Mouse (Mus musculus) embryo, embryonic 9.5 days (tissue): ENCODE measurements at regions not wholly inside any gene's neighbourhood (a gene's known extent, or its start where the extent isn't known, plus 50 kb on each side); places are given as distances from the start of the nearest gene placed in this dataset.
"Not testable (repeated sequence)": the region's sequence is repeated elsewhere in the genome, so short reads cannot be mapped to it uniquely, and the experiment has no call there.

Source experiments
- DNase-seq: peaks from one replicate; pipeline ENCODE4 v3.0.0-alpha.2; 2017; ENCODE audit errors: extremely low spot score

DNA sequence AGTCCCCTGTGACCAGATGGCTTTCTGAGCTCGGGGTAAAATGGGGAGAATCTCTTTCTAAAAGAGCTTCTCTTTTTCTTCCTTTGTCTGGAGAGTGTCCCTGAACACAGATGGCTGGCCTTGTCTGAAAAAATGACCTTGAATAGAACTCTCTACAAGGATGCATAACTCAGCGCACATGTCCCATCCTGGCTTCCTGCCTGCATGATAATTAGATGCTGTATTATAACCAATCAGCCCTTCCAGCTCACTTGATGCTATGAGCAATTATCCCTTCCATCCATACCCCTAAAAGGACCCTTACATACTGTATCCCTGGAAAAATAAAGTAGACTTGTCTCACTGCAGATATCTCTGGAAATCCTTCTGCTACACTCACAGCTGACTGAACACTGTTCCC lies 199.7 kb upstream of the Slc7a11 start:
- DNase-seq, result no peak

DNA sequence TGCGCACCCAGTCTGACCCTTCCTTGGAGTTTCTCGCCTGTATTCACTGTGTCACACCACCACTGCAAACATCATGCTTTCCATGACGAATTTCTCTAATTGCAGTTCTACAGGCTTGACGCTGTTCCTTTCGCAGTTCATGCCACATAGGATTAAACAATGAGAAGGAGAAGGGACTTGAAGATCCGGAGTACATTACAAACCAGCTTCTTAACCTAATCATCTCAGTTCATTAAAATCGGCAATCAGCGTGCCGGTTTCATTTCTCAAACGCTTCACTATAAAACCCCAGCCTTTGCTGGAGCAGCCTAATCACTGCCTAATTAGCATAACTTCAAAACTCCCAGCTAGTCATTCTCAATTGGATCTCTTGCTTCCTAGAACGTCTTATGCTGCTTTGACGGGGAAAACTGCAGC lies 196.5 kb upstream of the Slc7a11 start:
- DNase-seq, result no peak

DNA sequence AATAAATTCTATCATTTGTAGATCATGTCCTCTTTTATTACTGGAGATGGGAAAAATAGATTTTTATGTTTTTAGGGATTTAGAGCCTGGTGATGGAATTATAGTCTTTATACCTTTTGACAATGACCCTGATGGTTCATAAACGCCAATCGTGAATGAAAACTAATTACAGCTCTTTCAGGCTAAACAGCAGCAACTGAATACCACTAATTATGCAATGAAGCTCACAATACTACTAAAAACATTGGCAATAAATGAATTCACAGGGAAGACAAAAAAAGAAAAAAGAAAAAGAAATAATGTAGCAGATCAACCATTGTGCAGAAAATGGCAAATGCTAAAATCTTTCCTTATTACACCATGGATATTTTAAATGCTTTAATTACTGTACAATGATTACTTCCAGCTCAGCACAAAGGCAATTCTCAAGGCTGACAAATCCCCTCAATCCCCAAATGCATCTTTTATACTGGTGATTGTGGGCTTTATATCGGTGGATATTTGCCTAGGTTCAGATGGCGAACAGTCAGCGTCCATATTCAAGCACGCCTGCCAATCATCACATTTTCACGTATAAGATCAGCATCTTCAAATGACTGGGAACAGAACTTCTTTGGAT lies 191.2 kb upstream of the Slc7a11 start:
- no peak for DNase-seq

DNA sequence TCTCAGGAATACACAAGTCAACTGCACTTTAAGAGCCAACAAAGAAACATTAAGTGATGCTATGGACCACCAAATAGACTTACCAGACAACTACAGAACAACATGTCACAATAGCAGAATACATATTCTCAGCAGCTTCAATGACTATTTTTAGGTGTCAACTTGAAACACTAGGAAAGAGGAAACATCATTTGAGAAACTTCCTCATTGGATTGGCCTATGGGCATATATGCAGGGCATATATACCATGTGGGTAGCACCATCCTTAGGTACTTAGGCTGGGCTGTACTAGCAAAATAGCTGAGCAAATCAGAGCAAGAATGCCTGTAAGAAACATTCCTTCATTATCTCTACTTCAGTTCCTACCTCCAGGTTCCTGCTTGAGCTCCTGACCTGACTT lies 187.9 kb upstream of the Slc7a11 start:
- DNase-seq, result no peak

DNA sequence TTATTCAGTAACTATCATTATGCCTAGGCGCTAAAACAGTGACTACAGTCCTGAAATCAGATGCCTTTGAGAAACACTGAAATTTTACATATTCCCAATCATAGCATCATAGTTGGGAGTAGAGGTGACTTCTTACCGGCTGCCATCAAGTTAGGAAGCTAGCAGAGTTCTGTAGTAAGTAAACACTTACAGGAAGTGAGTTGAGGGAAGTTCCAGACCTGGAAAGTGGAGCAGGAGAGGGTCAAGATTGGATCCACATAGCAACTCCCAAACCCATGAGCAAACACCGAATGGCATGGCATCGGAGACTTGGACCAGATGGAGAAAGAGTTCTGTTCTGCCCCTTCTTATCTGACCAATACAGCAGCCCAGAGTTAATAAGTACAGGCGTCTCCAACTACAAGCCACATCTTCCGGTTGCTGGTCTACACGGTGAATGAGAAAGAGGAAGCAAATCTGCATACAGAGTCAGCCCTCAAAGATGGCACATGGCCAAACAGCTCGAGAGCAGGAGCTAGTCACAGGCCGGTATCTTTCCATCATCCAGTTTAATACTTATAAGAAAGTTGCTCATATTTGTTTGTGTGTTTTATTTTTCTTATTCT lies 184.8 kb upstream of the Slc7a11 start:
- DNase-seq, result no peak

DNA sequence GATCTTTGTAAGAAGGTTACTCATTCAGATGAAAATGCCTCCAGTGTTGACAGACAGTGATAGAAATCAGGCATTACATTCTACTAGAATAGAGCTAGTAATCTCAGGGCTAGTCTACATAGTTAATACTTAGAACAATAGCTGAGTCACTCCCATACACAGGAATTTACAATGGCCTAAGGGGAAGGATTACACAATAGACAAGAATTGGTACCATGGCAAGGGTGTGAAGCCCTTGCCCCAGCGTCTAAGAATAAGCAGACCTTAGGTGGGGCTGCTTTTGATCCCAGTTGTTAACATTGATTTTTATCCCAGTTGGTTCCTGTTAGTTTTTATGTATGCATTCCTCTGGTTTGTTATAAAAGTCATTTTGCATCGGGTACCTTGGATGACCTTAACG lies 177.8 kb upstream of the Slc7a11 start:
- not testable (repeated sequence) for DNase-seq

DNA sequence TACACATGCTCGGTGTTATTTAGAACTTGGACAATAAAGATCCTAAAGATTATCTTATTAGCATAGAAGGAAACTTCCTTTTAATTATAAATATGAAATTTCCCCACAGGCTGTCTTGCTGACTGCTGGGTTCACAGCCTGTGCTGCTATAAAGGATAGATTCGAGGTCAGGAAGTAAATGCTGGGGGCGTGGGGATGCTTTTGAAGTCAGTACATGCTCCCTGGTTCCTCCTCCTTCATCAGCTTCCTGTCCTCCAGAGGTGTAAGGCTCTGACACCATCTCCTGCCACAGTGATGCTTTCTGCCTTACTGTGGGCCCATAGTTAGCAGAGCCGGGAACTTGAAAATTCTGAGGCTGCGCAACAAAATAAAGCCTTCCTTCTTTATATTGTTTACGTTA lies 175.6 kb upstream of the Slc7a11 start:
- no peak for DNase-seq

DNA sequence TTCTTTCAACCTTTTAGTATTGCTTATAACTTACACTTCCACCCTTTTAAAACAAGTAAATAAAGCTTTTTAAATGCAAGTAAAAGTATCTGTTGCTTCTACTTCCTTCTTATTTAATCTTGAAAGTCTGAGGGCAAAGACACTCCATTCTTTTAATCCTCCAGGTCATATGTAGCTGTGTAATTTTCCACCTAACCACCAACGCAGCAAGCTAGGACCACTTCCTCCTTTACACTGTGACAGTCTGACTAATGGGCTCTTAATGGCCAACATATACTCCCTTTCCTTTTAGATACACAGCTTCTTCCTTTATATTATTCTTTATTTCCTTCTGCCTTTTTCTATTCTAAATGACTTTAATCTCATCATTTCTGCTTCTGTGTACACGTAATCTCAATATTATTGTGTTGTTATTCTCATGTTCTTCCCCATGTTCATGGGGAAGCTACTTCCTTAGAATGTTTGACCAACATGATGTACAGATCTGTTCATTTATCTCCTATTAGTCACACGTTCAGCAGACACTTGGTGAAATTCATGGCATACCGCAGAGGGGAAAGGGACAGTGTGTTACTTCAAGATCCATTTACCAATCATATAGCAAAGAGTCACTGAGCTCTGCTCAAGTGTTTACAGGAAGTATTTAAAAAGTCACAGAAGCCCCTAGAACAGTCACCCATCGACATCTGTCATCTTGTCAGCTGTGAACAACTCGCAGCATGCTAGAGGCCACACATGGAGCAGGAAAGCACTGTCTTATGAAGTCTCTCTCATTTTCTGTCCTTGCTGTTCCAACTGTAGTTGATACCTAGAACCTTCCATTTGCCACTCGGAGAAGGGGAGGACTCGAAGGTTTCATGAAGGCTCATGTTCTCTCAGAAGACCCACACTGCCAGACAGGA lies 172.2 kb upstream of the Slc7a11 start:
- DNase-seq, result no peak

DNA sequence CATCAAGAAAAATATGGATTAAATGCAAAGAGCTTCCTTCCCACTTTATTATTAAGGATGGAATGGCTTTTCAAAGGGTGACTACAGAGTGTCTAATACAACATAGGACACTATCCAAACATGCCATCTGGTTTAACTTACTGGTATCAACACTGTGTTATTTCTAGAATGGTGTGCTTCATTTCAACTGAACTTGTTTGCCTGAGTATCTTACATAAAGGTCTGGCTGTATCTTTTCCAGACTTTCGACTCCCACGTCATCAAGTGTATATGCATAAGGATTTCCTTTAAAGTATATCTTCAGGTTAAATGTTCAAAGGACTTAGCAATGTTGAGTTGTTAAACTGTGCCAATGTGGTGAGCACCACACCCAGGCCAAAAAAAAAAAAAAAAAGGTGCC lies 169.6 kb upstream of the Slc7a11 start:
- DNase-seq, result no peak

DNA sequence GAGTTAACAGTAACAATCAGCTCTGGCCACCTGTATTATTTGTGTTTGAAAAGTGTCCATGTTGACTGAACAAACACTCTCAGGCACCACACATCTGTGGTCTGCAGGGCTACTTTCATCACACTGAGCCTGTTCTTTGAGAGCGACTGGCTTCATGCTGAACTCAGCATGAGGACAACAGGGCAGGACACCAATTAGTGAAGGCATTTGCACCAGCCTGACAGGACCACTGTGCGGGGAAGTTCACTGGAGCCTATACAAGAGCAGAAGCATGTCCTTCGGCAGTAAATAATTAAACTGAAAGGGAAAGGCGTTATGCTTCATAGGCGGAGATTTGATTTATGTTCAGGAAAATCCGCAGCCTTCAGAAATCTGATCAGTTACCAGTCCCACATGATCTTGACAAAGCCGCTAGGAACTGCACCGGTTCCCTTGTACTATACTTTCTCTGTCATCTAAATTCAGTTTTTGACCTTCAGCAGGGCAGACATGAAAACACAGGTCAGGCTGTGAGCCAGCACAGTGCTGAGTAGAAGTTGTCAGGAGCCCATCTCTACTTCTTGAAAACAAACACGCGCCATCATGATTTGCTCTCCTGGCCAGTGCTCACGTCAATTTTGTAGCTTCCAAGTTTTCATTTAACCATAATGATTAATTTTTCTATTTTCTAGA lies 166.1 kb upstream of the Slc7a11 start:
- DNase-seq, result peak; percentile 4

DNA sequence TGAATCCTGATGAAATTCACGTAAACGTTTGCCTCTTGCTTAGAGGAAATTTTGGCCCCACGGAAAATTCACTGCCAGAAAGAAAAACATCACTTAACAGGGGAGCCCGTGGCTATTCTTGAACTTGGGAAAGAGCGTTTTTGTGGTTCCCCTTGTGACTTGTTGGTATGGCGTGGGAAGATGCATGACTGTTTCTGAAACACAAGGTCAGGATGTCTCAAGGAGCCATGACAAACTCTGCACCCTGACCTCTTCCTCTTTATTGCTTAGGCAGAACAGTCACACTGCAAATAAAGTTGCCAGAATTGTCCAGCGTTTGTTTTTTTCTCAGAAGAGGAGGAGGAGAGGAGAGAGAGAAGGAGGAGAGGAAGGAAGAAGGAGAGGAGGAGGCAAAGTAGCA lies 164.3 kb upstream of the Slc7a11 start:
- no peak for DNase-seq

DNA sequence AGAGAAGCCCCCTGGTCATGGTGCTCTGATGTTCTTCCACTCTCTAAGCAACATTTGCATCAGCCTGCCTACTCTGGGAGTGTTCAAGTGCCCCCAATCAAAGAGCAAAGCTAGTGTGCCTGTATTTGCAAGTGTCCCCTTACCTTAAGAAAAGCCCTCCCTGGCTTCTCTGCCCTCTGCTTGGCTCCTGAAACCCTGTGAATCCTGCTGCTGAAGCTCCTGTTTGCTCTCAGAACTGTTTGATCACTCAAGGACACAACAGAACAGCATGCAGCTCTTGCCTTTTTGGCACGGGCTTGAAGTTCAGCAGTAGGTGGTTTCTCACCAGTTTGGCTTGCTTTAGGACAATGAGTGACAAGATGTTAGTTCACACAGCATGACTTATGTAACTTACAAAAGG lies 163.6 kb upstream of the Slc7a11 start:
- peak; percentile 8 for DNase-seq

DNA sequence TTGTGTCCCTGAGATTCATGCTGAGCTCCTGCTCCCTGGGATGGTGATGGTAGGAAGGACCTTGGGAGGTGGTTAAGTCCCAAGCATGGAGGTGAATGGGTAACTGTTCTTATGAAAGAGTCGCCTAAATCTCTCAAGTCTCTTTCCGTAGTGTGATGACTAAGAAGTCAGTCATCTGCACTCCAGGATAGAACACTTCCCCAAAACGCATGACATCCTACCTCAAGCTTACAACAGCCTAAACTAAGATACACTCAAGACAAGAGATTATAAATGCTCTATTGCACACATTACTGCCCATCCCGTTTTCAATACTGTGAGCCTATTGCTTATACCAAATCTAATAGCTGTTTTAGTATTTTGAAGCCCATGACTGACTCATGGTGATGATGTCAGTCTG lies 162.3 kb upstream of the Slc7a11 start:
- DNase-seq, result no peak

DNA sequence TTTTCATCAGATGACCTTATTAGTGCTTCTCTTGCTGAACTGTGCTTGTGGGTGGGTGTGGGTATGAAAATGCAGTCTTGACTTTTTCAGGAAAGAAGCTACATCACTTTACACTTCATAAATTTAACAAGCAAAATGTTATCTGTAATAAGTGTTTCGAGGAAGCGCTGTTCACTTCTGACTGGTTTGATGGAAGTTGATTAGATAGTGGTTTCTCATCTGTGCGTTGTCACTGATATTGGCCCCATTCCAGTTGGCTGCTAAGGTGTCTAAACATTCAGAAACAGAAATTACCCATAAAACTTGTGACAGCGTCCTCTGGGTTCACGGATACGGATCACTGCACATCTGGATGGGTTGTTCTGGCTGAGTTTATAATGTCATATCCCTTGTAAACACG lies 159.8 kb upstream of the Slc7a11 start:
- DNase-seq, result no peak

DNA sequence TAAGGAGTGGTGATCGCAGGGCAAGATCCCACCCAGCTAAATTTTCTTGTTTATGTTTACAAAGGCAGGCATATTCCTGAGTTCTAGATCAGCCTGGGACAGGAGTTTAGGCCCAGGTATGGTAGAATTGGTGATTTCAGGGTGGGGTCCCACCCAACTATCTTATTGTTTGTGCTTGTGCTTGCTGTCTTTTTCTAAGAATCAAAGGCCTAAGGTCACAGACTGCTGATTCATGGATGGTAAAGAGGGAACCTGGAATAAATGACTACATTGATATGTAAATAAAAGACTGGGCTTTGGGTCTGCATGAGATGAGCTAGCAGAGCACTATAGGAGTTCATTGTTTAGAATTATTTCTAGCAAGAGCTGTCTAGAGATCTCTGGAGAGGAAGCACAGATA lies 152.3 kb upstream of the Slc7a11 start:
- DNase-seq, result no peak

DNA sequence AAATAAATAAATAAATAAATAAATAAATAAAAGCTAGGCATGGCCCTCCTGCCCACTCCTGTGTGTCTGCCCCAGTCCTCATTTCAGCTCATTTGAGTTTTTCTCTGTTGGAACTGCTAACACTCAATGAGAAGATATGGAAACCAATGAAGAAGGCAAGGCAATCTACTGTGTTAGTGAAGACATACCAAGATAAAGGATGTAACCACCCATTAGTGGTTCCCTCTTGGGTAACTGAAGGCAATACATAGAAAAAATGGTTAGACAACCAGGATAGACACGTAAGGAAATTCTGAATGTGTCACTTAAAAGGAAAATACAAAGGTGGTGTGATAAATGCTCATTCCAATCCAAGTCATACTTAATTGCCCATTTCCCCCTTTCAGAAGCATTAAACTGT lies 140.9 kb upstream of the Slc7a11 start:
- no peak for DNase-seq

DNA sequence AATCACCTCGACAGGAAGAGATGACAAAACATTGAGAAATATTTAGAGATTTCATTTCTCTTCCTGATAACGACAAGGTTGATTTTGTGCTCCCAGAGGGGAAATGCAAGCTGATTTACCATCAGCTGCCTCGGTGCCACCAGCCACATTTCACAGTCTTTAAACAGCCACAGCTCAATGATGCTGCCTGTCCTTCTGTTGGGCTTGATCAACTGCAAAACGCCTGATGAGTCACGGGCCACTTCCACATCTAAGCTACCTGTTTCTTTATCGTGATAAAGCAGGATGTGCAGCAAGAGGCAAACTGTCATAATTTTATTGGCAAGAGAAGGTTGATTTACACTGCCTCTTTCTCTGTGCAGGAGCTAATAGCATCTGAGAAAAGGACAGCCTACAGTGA lies 140.1 kb upstream of the Slc7a11 start:
- no peak for DNase-seq

DNA sequence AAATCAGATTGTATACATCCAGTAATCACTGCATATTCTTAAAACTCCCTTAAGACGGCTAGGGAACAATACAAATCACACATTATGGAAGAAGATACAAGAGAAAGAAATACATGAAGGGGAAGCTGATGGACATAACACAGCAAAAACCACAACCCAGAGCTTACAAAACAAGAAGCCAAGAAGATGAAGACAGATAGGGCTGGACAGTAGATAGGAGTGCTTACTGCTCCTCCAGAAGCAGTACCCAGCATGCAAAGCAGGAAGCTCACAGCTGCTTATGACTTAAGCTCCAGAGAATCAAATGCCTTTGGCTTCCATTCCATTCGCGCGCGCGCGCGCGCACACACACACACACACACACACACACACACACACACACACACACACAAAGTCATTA lies 131.0 kb upstream of the Slc7a11 start:
- no peak for DNase-seq

DNA sequence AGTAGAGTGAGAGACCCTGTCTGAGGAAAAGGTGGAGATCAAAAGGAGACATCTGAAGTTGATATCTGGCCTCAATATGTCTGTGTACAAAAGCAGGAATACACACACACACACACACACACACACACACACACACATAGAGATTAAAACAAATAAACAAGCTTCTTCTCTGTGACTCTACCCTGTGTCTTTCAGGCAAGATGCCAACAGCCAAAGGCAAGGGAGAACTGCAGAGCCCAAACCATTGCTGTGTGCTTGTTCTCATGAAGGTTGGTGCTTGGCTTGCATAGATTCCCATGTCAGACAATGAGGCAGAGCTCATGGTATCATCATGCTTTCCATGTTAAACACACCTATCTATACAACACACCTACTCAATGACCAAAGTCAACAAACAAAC lies 126.6 kb upstream of the Slc7a11 start:
- no peak for DNase-seq

DNA sequence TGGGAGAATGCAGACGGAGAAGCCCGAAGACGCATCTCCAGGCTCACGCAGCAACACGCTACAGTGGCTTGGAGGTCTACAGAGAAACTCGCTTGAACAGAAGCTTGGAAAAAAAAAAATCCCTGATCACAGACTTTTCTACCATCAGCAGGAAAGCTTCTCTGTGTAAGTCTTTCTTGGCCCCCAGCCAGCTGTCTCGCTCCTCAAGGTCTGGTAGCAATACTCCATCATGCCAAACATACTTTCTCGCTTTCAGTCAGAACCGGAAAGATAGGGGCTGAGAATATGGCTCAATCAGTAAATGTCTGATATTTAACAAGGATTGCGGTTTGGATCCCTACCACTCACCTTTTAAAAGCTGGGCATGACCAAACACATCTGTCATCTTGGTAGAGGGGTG lies 126.2 kb upstream of the Slc7a11 start:
- DNase-seq, result no peak

DNA sequence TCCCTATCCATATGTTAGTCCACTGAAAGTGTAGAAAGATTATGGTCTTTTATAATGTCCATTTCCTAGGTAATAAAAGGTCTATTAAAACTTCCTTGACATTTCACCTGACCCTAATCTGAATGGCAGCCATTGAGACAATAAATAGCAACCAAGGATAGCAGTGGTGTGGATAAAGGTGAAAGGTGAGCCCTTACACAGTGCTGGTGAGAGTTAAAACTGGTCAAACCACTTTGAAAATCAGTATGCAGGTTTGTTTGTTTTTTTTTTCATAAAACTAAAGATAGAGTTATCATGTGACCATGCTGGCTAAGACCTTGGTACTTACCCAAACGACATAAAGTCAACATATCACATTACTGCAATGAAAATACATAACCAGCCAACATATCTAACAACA lies 110.7 kb upstream of the Slc7a11 start:
- DNase-seq, result no peak

DNA sequence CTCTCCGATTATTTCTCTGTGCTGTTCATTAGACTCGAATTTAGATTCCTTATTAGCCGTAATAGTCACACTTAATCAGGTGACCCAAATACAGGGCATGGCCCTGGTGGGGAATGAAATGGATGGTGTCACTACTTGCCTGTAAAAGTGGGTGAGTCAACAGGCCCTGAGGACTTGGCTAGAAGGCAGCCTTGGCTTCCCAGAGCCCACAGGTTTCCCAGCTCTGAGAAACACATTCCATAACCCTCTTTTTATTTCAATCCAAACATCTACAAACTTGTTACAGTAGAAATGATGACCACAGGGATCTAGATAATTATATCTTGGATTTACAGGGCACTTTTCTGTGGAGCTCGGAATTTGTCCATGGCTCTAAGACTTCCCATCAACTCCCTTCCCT lies 105.2 kb upstream of the Slc7a11 start:
- no peak for DNase-seq

DNA sequence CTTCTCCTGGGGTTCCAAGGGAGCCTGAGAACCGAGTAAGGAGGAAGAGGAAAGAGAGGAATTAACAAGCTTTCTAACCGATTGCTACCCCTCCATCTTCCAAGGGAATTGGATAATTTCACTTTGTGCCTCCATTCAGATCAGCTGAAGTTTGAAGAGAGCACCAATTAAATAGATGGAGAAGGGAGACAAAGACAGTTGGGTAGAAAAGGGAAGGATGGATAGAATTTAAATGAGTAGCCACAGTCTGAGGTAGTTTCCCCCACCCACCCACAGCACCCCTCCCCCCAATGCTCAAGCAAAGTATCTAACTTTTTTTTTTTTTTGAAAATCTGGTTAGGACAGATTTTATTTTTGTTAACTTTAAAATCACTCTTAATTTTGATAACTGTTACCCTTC lies 87.2 kb upstream of the Slc7a11 start:
- no peak for DNase-seq
